Comparison of ENCODE assay signal across 18 mouse cellular contexts in the genomic region with DNA sequence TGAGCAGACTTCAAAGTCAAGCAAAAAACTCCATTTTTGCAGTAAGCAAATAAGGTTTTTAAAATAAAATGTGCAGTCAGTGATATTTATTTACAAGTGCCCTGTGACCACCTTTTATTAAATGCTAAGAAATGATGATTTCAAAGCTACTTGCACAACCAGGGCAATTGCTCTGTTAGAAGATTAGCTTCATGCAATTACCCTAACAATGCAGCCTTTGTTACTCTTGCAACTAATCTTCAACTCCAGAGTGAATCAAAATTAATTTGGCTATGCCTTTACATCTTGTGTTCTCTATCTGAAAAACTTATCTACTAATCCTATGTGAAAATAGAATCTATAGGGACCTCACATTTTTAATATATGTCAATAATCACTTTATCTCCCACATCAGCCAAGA.
"Had no signal": no experiment of that assay in that cellular context is flagged by ENCODE, and none has a peak within 500 bp of the region (broad histone marks: within the 10 kb centered on the region; RNA-seq: fewer than 3 reads in every experiment).

No protein-coding gene starts in this region.

- H3K9ac ChIP-seq: liver, embryonic 12.5 days; liver, embryonic 14.5 days; lung, embryonic 14.5 days; midbrain, embryonic 13.5 days; neural tube, embryonic 13.5 days; neural tube, embryonic 15.5 days had no signal

- H3K4me1 ChIP-seq: liver, embryonic 12.5 days; neural tube, embryonic 15.5 days had no signal

- H3K27ac ChIP-seq: liver, embryonic 12.5 days; liver, embryonic 14.5 days; midbrain, embryonic 10.5 days; midbrain, embryonic 13.5 days; neural tube, embryonic 13.5 days; neural tube, embryonic 15.5 days had no signal

- H3K9me3 ChIP-seq: liver, embryonic 12.5 days; midbrain, embryonic 10.5 days; midbrain, embryonic 13.5 days; neural tube, embryonic 13.5 days; neural tube, embryonic 15.5 days had no signal

- ATAC-seq: liver, embryonic 12.5 days; midbrain, embryonic 13.5 days had no signal

- H3K36me3 ChIP-seq: liver, embryonic 12.5 days; midbrain, embryonic 10.5 days; midbrain, embryonic 13.5 days; neural tube, embryonic 13.5 days; neural tube, embryonic 15.5 days had no signal

- H3K27me3 ChIP-seq: liver, embryonic 12.5 days; midbrain, embryonic 13.5 days; neural tube, embryonic 13.5 days; neural tube, embryonic 15.5 days had no signal

- H3K4me2 ChIP-seq: liver, embryonic 12.5 days; lung, embryonic 14.5 days; midbrain, embryonic 13.5 days; neural tube, embryonic 13.5 days; neural tube, embryonic 15.5 days had no signal

- DNase-seq: lung, adult 18-20 months; lung, embryonic 14.5 days; lung, postnatal 10 days; lung, postnatal 4 days; right cerebral cortex, adult 18-20 months; right cerebral cortex, postnatal 25 days; right cerebral cortex, postnatal 4 days; spleen, adult 18-20 months; thymus, adult 18-20 months; thymus, postnatal 14 days; thymus, postnatal 36 days had no signal

- H3K4me3 ChIP-seq: liver, embryonic 12.5 days; midbrain, embryonic 10.5 days; midbrain, embryonic 13.5 days; myocyte; neural tube, embryonic 13.5 days; neural tube, embryonic 15.5 days had no signal
